Mouse (Mus musculus): ENCODE data around the gene Tnfsf8. TPM values are rescaled to one million over a fixed set of nuclear protein-coding genes. Genes with fewer than 3 reads are reported as not detected.
A peak's percentile ranks its signal among the peaks of the same experiment; 100 is the strongest.

Tnfsf8 gene
- total RNA-seq (2015), result 0.81 and 1.3 TPM in 2 replicates
- total RNA-seq (2017), result 0.58 and 1.2 TPM in 2 replicates

- peak; percentile 87 for ATAC-seq (replicated peaks; ENCODE audit: poor library complexity)
These were observed at the start of gene Tnfsf8 for GRCm38 (mm10) chr4:63860688-63861540. TSS of gene Tnfsf8 (minus strand) at chr4:63861347.

GRCm38 (mm10) chr4:63908511-63908910 lies 47.4 kb upstream of the Tnfsf8 start:
- no peak for ATAC-seq (replicated peaks; ENCODE audit: poor library complexity)

- ATAC-seq (replicated peaks; ENCODE audit: poor library complexity), result no peak
These were observed 46.3 kb upstream of the Tnfsf8 start for GRCm38 (mm10) chr4:63907473-63907872.

- ATAC-seq (replicated peaks; ENCODE audit: poor library complexity), result no peak
These were observed 44.9 kb upstream of the Tnfsf8 start for GRCm38 (mm10) chr4:63906050-63906449.

- ATAC-seq (replicated peaks; ENCODE audit: poor library complexity), result peak; percentile 85
These were observed 38.0 kb upstream of the Tnfsf8 start for GRCm38 (mm10) chr4:63899081-63899523.

- peak; percentile 85 for ATAC-seq (replicated peaks; ENCODE audit: poor library complexity)
These were observed 36.0 kb upstream of the Tnfsf8 start for GRCm38 (mm10) chr4:63897152-63897551.

GRCm38 (mm10) chr4:63886156-63886555 lies 25.0 kb upstream of the Tnfsf8 start:
- peak; percentile 20 for ATAC-seq (replicated peaks; ENCODE audit: poor library complexity)

GRCm38 (mm10) chr4:63876720-63877119 lies 15.6 kb upstream of the Tnfsf8 start:
- no peak for ATAC-seq (replicated peaks; ENCODE audit: poor library complexity)

- ATAC-seq (replicated peaks; ENCODE audit: poor library complexity), result no peak
These were observed 14.3 kb upstream of the Tnfsf8 start for GRCm38 (mm10) chr4:63875480-63875879.

GRCm38 (mm10) chr4:63870678-63871077 lies 9.5 kb upstream of the Tnfsf8 start:
- no peak for ATAC-seq (replicated peaks; ENCODE audit: poor library complexity)

- ATAC-seq (replicated peaks; ENCODE audit: poor library complexity), result peak; percentile 90
These were observed 7.6 kb upstream of the Tnfsf8 start for GRCm38 (mm10) chr4:63868770-63869169.

- ATAC-seq (replicated peaks; ENCODE audit: poor library complexity), result no peak
These were observed 1.8 kb upstream of the Tnfsf8 start for GRCm38 (mm10) chr4:63862953-63863352.

- 0 out of 2 replicates have a peak, but pooled peaks have one; percentile 24 for ATAC-seq (replicated peaks; ENCODE audit: poor library complexity)
These were observed 1.0 kb upstream of the Tnfsf8 start for GRCm38 (mm10) chr4:63862092-63862697.

GRCm38 (mm10) chr4:63860236-63860635 lies 911 bp downstream of the Tnfsf8 start:
- no peak for ATAC-seq (replicated peaks; ENCODE audit: poor library complexity)

GRCm38 (mm10) chr4:63859785-63860203 lies 1.4 kb downstream of the Tnfsf8 start:
- ATAC-seq (replicated peaks; ENCODE audit: poor library complexity), result no peak

GRCm38 (mm10) chr4:63858646-63859224 lies 2.4 kb downstream of the Tnfsf8 start:
- no peak for ATAC-seq (replicated peaks; ENCODE audit: poor library complexity)

- no peak for ATAC-seq (replicated peaks; ENCODE audit: poor library complexity)
These were observed 4.4 kb downstream of the Tnfsf8 start for GRCm38 (mm10) chr4:63856764-63857163.

- no peak for ATAC-seq (replicated peaks; ENCODE audit: poor library complexity)
These were observed 7.3 kb downstream of the Tnfsf8 start for GRCm38 (mm10) chr4:63853782-63854386.

- no peak for ATAC-seq (replicated peaks; ENCODE audit: poor library complexity)
These were observed 11.1 kb downstream of the Tnfsf8 start for GRCm38 (mm10) chr4:63850082-63850481.

- peak; percentile 97 for ATAC-seq (replicated peaks; ENCODE audit: poor library complexity)
These were observed 14.1 kb downstream of the Tnfsf8 start for GRCm38 (mm10) chr4:63846881-63847597.

GRCm38 (mm10) chr4:63845760-63846159 lies 15.4 kb downstream of the Tnfsf8 start:
- ATAC-seq (replicated peaks; ENCODE audit: poor library complexity), result no peak
